Comparison of ENCODE assay signal across 8 mouse cellular contexts in genomic region chr16:29814655-29815054, GRCm38 (mm10).
DNase-seq lines count a peak whose midpoint lies in the region; ATAC-seq and TF ChIP-seq lines count a peak whose summit lies in the region.

No protein-coding gene starts in this region.

- H3K27me3 ChIP-seq in hindbrain, embryonic 11.5 days (ENCODE audit: control insufficient read depth, insufficient read depth, low read length), result peaks cover 31% of the 10 kb centered on the region
- peaks cover 71% of the 10 kb centered on the region for H3K27me3 ChIP-seq in hindbrain, embryonic 12.5 days
- peaks cover 72% of the 10 kb centered on the region for H3K27me3 ChIP-seq in E14TG2a.4 (ENCODE audit: insufficient read depth, low read length)
- H3K27me3 ChIP-seq in forebrain, embryonic 10.5 days (ENCODE audit: poor library complexity, severe bottlenecking), result peaks cover 75% of the 10 kb centered on the region
- no peaks in the 10 kb centered on the region; the same call in 1 of the 2 replicates for H3K27me3 ChIP-seq in limb, embryonic 13.5 days

- DNase-seq in hindbrain, embryonic 11.5 days (ENCODE audit: low spot score), result no peak
- no peak for DNase-seq in forebrain, embryonic 10.5 days (ENCODE audit: extremely low spot score, low spot score)
- DNase-seq in thymus, postnatal 4 days, result no peak
- no peak for DNase-seq in retina, postnatal 1 day

- no peaks in the 10 kb centered on the region for H3K9me3 ChIP-seq in hindbrain, embryonic 11.5 days (ENCODE audit: control insufficient read depth, low read length)
- H3K9me3 ChIP-seq in hindbrain, embryonic 12.5 days (replicated peaks), result no peaks in the 10 kb centered on the region
- H3K9me3 ChIP-seq in E14TG2a.4 (ENCODE audit: low read length), result peaks cover 4% of the 10 kb centered on the region; the same call in 1 of the 2 replicates
- H3K9me3 ChIP-seq in forebrain, embryonic 10.5 days, result no peaks in the 10 kb centered on the region
- no peaks in the 10 kb centered on the region for H3K9me3 ChIP-seq in limb, embryonic 13.5 days

- H3K4me2 ChIP-seq in hindbrain, embryonic 11.5 days (replicated peaks; ENCODE audit: low read depth, low read length), result peak overlapping the region; percentile 86; the same call in 1 of the 2 replicates
- H3K4me2 ChIP-seq in hindbrain, embryonic 12.5 days (replicated peaks), result no peak overlapping the region
- peak overlapping the region; percentile 96 for H3K4me2 ChIP-seq in limb, embryonic 13.5 days (replicated peaks)

- no peaks in the 10 kb centered on the region for H3K36me3 ChIP-seq in hindbrain, embryonic 11.5 days (ENCODE audit: control insufficient read depth, insufficient read depth, low read length)
- no peaks in the 10 kb centered on the region for H3K36me3 ChIP-seq in hindbrain, embryonic 12.5 days
- H3K36me3 ChIP-seq in E14TG2a.4 (ENCODE audit: insufficient read depth, low read length), result no peaks in the 10 kb centered on the region
- no peaks in the 10 kb centered on the region for H3K36me3 ChIP-seq in forebrain, embryonic 10.5 days (replicated peaks)
- no peaks in the 10 kb centered on the region for H3K36me3 ChIP-seq in limb, embryonic 13.5 days

- no peak overlapping the region for H3K4me3 ChIP-seq in hindbrain, embryonic 11.5 days (ENCODE audit: low read depth, low read length)
- H3K4me3 ChIP-seq in hindbrain, embryonic 12.5 days, result no peak overlapping the region
- H3K4me3 ChIP-seq in E14TG2a.4 (replicated peaks; ENCODE audit: low read length), result peak overlapping the region; percentile 82
- H3K4me3 ChIP-seq in forebrain, embryonic 10.5 days, result 0 out of 2 replicates have a peak overlapping the region, but pooled peaks have one; percentile 74
- H3K4me3 ChIP-seq in limb, embryonic 13.5 days, result no peak overlapping the region

- no peaks in the 10 kb centered on the region; the same call in 1 of the 2 replicates for H3K4me1 ChIP-seq in hindbrain, embryonic 11.5 days (replicated peaks; ENCODE audit: control insufficient read depth, insufficient read depth, low read length)
- H3K4me1 ChIP-seq in hindbrain, embryonic 12.5 days, result peaks cover 26% of the 10 kb centered on the region
- H3K4me1 ChIP-seq in E14TG2a.4 (replicated peaks; ENCODE audit: low read depth, low read length), result peaks cover 57% of the 10 kb centered on the region
- peaks cover 53% of the 10 kb centered on the region for H3K4me1 ChIP-seq in forebrain, embryonic 10.5 days
- H3K4me1 ChIP-seq in limb, embryonic 13.5 days, result peaks cover 39% of the 10 kb centered on the region

- H3K27ac ChIP-seq in hindbrain, embryonic 11.5 days (ENCODE audit: low read depth, low read length), result no peak overlapping the region
- no peak overlapping the region for H3K27ac ChIP-seq in hindbrain, embryonic 12.5 days
- H3K27ac ChIP-seq in forebrain, embryonic 10.5 days, result peak overlapping the region; percentile 97
- H3K27ac ChIP-seq in limb, embryonic 13.5 days, result peak overlapping the region; percentile 95

- no peak for TF ChIP-seq CTCF in E14TG2a.4 (conservative IDR thresholded peaks at IDR 0.05; ENCODE audit: low read length)

- ATAC-seq in hindbrain, embryonic 11.5 days (ENCODE audit: low FRiP score), result no peak
- ATAC-seq in hindbrain, embryonic 12.5 days (ENCODE audit: low FRiP score), result no peak
- ATAC-seq in limb, embryonic 13.5 days (ENCODE audit: low FRiP score, low read depth), result no peak
- no peak for ATAC-seq in frontal cortex, adult (ENCODE audit: low TSS enrichment)

- H3K9ac ChIP-seq in hindbrain, embryonic 11.5 days (ENCODE audit: low read depth, low read length), result no peak overlapping the region
- no peak overlapping the region for H3K9ac ChIP-seq in hindbrain, embryonic 12.5 days
- no peak overlapping the region for H3K9ac ChIP-seq in limb, embryonic 13.5 days

- 69% methylated on average over 2 of the region's 2 CpGs for WGBS in hindbrain, embryonic 11.5 days
- 70% methylated on average over 2 of the region's 2 CpGs for WGBS in hindbrain, embryonic 12.5 days
- 65% methylated on average over 2 of the region's 2 CpGs for WGBS in forebrain, embryonic 10.5 days
- 70% methylated on average over 2 of the region's 2 CpGs for WGBS in limb, embryonic 13.5 days

Comparison
In these comparisons a context has a peak if more than half of its experiments do, and no peak if none do; other contexts are left out.
1. H3K27ac ChIP-seq: peak in forebrain, embryonic 10.5 days (single experiment) and limb, embryonic 13.5 days (single experiment); none in hindbrain, embryonic 11.5 days (single experiment) and hindbrain, embryonic 12.5 days (single experiment).
2. H3K4me3 ChIP-seq: peak in E14TG2a.4 (single experiment) and forebrain, embryonic 10.5 days (single experiment); none in hindbrain, embryonic 11.5 days (single experiment), hindbrain, embryonic 12.5 days (single experiment) and limb, embryonic 13.5 days (single experiment).